Mouse (Mus musculus): ENCODE data around the gene Cdk4.

GRCm38 (mm10) chr10:127047954-127048353 lies 15.4 kb upstream of the Cdk4 start, which contains the start of gene Cyp27b1:
- no peak for TF ChIP-seq POLR2A (IDR thresholded peaks at IDR 0.05; ENCODE audit: low read depth, low read length)
- no peak for TF ChIP-seq CTCF (IDR thresholded peaks at IDR 0.05; ENCODE audit: borderline replicate concordance, insufficient read depth, low read length)
